Mouse (Mus musculus) liver, embryonic 11.5 days (tissue): Measurements from ENCODE around the gene Slc16a6. TPM values are rescaled to one million over a fixed set of nuclear protein-coding genes. Genes with fewer than 3 reads are reported as not detected.
A peak's percentile ranks its signal among the peaks of the same experiment; 100 is the strongest.

Experiments
- ATAC-seq: fragments of 200-750 bp; cut with Nextera tagmentation; replicated peaks from 2 replicates; pipeline ENCODE4 v1.8.0; 2017; ENCODE audit warnings: moderate number of reproducible peaks, mild to moderate bottlenecking, moderate TSS enrichment, moderate library complexity; ENCODE audit not compliant: low FRiP score
- DNase-seq: peaks from one replicate; pipeline ENCODE4 v3.0.0-alpha.2; 2017; ENCODE audit warnings: low spot score
- H3K27ac ChIP-seq: fragments of 300-500 bp; sonication (generic); 2 replicates; pipeline ENCODE4 v1.5.1; 2014; ENCODE audit warnings: mild to moderate bottlenecking, low read depth, low read length, control low read depth
- H3K27me3 ChIP-seq: fragments of 300-500 bp; sonication (generic); replicated peaks from 2 replicates; pipeline ENCODE4 v1.6.1; 2014; ENCODE audit warnings: low read length, mixed read lengths; ENCODE audit not compliant: control insufficient read depth, insufficient read depth
- H3K36me3 ChIP-seq: fragments of 300-500 bp; sonication (generic); 2 replicates; pipeline ENCODE4 v1.6.1; 2014; ENCODE audit warnings: mild to moderate bottlenecking, low read length, moderate library complexity, mixed read lengths; ENCODE audit not compliant: control insufficient read depth, insufficient read depth
- H3K4me1 ChIP-seq: fragments of 300-500 bp; sonication (generic); replicated peaks from 2 replicates; pipeline ENCODE4 v1.6.1; 2014; ENCODE audit warnings: low read length, mixed read lengths; ENCODE audit not compliant: control insufficient read depth, insufficient read depth
- H3K4me2 ChIP-seq: fragments of 300-500 bp; sonication (generic); 2 replicates; pipeline ENCODE4 v1.6.1; 2014; ENCODE audit warnings: mild to moderate bottlenecking, control low read depth, moderate library complexity
- H3K4me3 ChIP-seq: fragments of 300-500 bp; sonication (generic); 2 replicates; pipeline ENCODE4 v1.5.1; 2014; ENCODE audit warnings: low read depth, low read length, control low read depth
- H3K9ac ChIP-seq: fragments of 300-500 bp; sonication (generic); 2 replicates; pipeline ENCODE4 v1.6.1; 2014; ENCODE audit warnings: low read depth, low read length, control low read depth
- H3K9me3 ChIP-seq: fragments of 300-500 bp; sonication (generic); 2 replicates; pipeline ENCODE4 v1.6.1; 2016; ENCODE audit warnings: low read length, inconsistent platforms, mixed read lengths; ENCODE audit not compliant: control insufficient read depth
- WGBS: fragments of 180-500 bp; shearing (Covaris S2); extraction: QIAGEN DNeasy Blood & Tissue Kit; methylation state at CpG from one replicate; pipeline ENCODE4 v1.1.7; 2014; 5-methylcytosine and 5-hydroxymethylcytosine counted together
- polyA plus RNA-seq: library from polyadenylated mRNA; unstranded; fragments of >200 nt; fragmentation: Nextera tagmentation; extraction: Ambion mirVana; gene quantifications from 2 replicates; pipeline ENCODE4 v1.2.1, GENCODE M21; 2014

Gene Slc16a6
- polyA plus RNA-seq, 1 experiment from 2014 or later = 52.2 TPM

GRCm38 (mm10) chr11:109419961-109420566, 53.3 kb downstream of the Slc16a6 start:
- ATAC-seq (0 out of 2 replicates have a peak, but pooled peaks have one; percentile 8), DNase-seq (no peak)
- Histone ChIP-seq H3K36me3 (no peaks in the 10 kb centered on the region), H3K9ac (no peak overlapping the region), H3K4me3 (0 out of 2 replicates have a peak overlapping the region, but pooled peaks have one; percentile 4), H3K27ac (no peak overlapping the region), H3K4me1 (peaks cover 7% of the 10 kb centered on the region; the same call in 1 of the 2 replicates), H3K4me2 (peak overlapping the region; percentile 35), H3K27me3 (no peaks in the 10 kb centered on the region), H3K9me3 (no peaks in the 10 kb centered on the region; the same call in 1 of the 2 replicates)
- 33% methylated on average over 16 of the region's 16 CpGs for WGBS

GRCm38 (mm10) chr11:109419461-109419860, 53.9 kb downstream of the Slc16a6 start:
- H3K4me2 ChIP-seq = no peak overlapping the region
- no peaks in the 10 kb centered on the region; the same call in 1 of the 2 replicates for H3K9me3 ChIP-seq
- H3K27me3 ChIP-seq = no peaks in the 10 kb centered on the region
- H3K36me3 ChIP-seq = no peaks in the 10 kb centered on the region
- H3K9ac ChIP-seq = no peak overlapping the region
- DNase-seq = no peak
- 48% methylated on average over 4 of the region's 4 CpGs for WGBS
- ATAC-seq = no peak
- no peak overlapping the region for H3K4me3 ChIP-seq
- H3K4me1 ChIP-seq = peaks cover 7% of the 10 kb centered on the region; the same call in 1 of the 2 replicates
- no peak overlapping the region for H3K27ac ChIP-seq

- H3K27ac ChIP-seq = no peak overlapping the region
- no peak for DNase-seq
- ATAC-seq = no peak
- H3K4me3 ChIP-seq = no peak overlapping the region
- H3K4me1 ChIP-seq = peaks cover 4% of the 10 kb centered on the region; the same call in 1 of the 2 replicates
- H3K4me2 ChIP-seq = no peak overlapping the region
- WGBS = 78% methylated on average over 9 of the region's 9 CpGs
- no peaks in the 10 kb centered on the region for H3K36me3 ChIP-seq
- H3K9me3 ChIP-seq = no peaks in the 10 kb centered on the region; the same call in 1 of the 2 replicates
- no peaks in the 10 kb centered on the region for H3K27me3 ChIP-seq
- H3K9ac ChIP-seq = no peak overlapping the region
Measured at GRCm38 (mm10) chr11:109417472-109418040, 55.8 kb downstream of the Slc16a6 start.

GRCm38 (mm10) chr11:109416709-109417420, 56.5 kb downstream of the Slc16a6 start:
- ATAC-seq = no peak
- Histone ChIP-seq H3K9me3 (no peaks in the 10 kb centered on the region), H3K4me2 (no peak overlapping the region), H3K27ac (no peak overlapping the region), H3K27me3 (no peaks in the 10 kb centered on the region), H3K4me1 (peaks cover 4% of the 10 kb centered on the region; the same call in 1 of the 2 replicates), H3K36me3 (no peaks in the 10 kb centered on the region), H3K4me3 (no peak overlapping the region), H3K9ac (no peak overlapping the region)
- WGBS = 73% methylated on average over 8 of the region's 8 CpGs
- DNase-seq = no peak

GRCm38 (mm10) chr11:109414802-109415201, 58.6 kb downstream of the Slc16a6 start:
- Histone ChIP-seq H3K9me3 (no peaks in the 10 kb centered on the region), H3K27me3 (no peaks in the 10 kb centered on the region), H3K4me1 (peaks cover 1% of the 10 kb centered on the region; the same call in 1 of the 2 replicates), H3K4me2 (no peak overlapping the region), H3K4me3 (no peak overlapping the region), H3K36me3 (no peaks in the 10 kb centered on the region), H3K9ac (no peak overlapping the region), H3K27ac (no peak overlapping the region)
- 81% methylated on average over 5 of the region's 5 CpGs for WGBS
- ATAC-seq (no peak), DNase-seq (no peak)

- Histone ChIP-seq H3K4me1 (no peaks in the 10 kb centered on the region; the same call in 1 of the 2 replicates), H3K9ac (no peak within 1 kb of the TSS), H3K36me3 (no peaks in the 10 kb centered on the region), H3K4me3 (no peak within 1 kb of the TSS), H3K27ac (no peak within 1 kb of the TSS), H3K4me2 (no peak within 1 kb of the TSS), H3K9me3 (no peaks in the 10 kb centered on the region), H3K27me3 (no peaks in the 10 kb centered on the region)
- WGBS = 79% methylated on average over 6 of the region's 6 CpGs
- ATAC-seq (no peak), DNase-seq (no peak)
Measured at GRCm38 (mm10) chr11:109413617-109414016, 59.8 kb downstream of the Slc16a6 start, which contains the start of gene 9930022D16Rik. Gene 9930022D16Rik (plus strand): TSS chr11:109413917.

- no peak for DNase-seq
- 81% methylated on average over 15 of the region's 15 CpGs for WGBS
- H3K9me3 ChIP-seq = no peaks in the 10 kb centered on the region
- no peak overlapping the region for H3K4me3 ChIP-seq
- H3K4me2 ChIP-seq = no peak overlapping the region
- H3K4me1 ChIP-seq = no peaks in the 10 kb centered on the region; the same call in 1 of the 2 replicates
- no peaks in the 10 kb centered on the region for H3K36me3 ChIP-seq
- no peak overlapping the region for H3K9ac ChIP-seq
- H3K27ac ChIP-seq = no peak overlapping the region
- ATAC-seq = no peak
- H3K27me3 ChIP-seq = no peaks in the 10 kb centered on the region
Measured at GRCm38 (mm10) chr11:109410197-109410980, 63.0 kb downstream of the Slc16a6 start.

- Histone ChIP-seq H3K27ac (no peak overlapping the region), H3K4me2 (no peak overlapping the region)
Measured at GRCm38 (mm10) chr11:109406431-109406830, 67.0 kb downstream of the Slc16a6 start.

More at GRCm38 (mm10) chr11:109406431-109406830, 67.0 kb downstream of the Slc16a6 start:
- ATAC-seq (no peak), DNase-seq (no peak)
- no peak overlapping the region for H3K4me3 ChIP-seq
- no peak overlapping the region for H3K9ac ChIP-seq
- H3K9me3 ChIP-seq = no peaks in the 10 kb centered on the region
- H3K27me3 ChIP-seq = no peaks in the 10 kb centered on the region
- WGBS = 84% methylated on average over 5 of the region's 5 CpGs
- no peaks in the 10 kb centered on the region for H3K36me3 ChIP-seq
- no peaks in the 10 kb centered on the region for H3K4me1 ChIP-seq
